Mouse (Mus musculus): Measurements from ENCODE around the gene Zfyve28. TPM values are rescaled to one million over a fixed set of nuclear protein-coding genes. Genes with fewer than 3 reads are reported as not detected.

Gene Zfyve28
- total and polyA plus RNA-seq, 2 experiments = 0.15 TPM; not detected in 1

DNA sequence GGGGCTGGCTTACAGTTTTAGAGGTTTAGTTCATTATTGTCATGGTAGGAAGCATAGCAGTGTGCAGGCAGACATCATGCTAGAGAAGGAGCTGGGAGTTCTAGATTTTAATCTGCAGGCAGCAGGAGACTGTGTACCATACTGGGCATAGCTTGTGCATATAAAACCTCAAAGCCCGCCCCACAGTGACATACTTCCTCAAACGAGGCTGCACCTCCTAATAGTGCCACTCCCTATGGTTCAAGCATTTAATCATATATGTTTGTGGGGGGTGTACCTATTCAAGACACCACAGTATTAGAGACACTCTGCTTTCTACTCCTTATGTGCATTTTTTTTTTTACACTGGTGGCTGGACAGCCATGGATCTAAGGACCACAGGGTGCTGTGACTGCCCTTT, 41.9 kb upstream of the Zfyve28 start:
- H3K79me2 ChIP-seq (ENCODE audit: control insufficient read depth, insufficient read depth, low read length) = no peaks in the 10 kb centered on the region
- H3K4me1 ChIP-seq (ENCODE audit: control insufficient read depth, insufficient read depth, low read length) = no peaks in the 10 kb centered on the region; the same call in 1 of the 2 replicates
- WGBS = 89% methylated on average over 2 of the region's 2 CpGs
- H3K27ac ChIP-seq (replicated peaks; ENCODE audit: insufficient read depth, low read depth, low read length) = no peak overlapping the region
- no peaks in the 10 kb centered on the region for H3K36me3 ChIP-seq (ENCODE audit: control insufficient read depth, insufficient read depth, low read length)
- TF ChIP-seq POLR2A (IDR thresholded peaks at IDR 0.05; ENCODE audit: extremely low read depth, insufficient read depth, low read length) (no peak), CTCF (IDR thresholded peaks at IDR 0.05; ENCODE audit: low read depth, low read length) (no peak)
- DNase-seq (ENCODE audit: extremely low read depth, low read depth, low spot score) = no peak
- peaks cover 3% of the 10 kb centered on the region; the same call in 1 of the 2 replicates for H3K27me3 ChIP-seq (ENCODE audit: control insufficient read depth, insufficient read depth, low read length)
- no peak overlapping the region for H3K4me3 ChIP-seq (ENCODE audit: insufficient read depth, low read depth, low read length)
- H3K9ac ChIP-seq (ENCODE audit: low read depth, low read length) = no peak overlapping the region

DNA sequence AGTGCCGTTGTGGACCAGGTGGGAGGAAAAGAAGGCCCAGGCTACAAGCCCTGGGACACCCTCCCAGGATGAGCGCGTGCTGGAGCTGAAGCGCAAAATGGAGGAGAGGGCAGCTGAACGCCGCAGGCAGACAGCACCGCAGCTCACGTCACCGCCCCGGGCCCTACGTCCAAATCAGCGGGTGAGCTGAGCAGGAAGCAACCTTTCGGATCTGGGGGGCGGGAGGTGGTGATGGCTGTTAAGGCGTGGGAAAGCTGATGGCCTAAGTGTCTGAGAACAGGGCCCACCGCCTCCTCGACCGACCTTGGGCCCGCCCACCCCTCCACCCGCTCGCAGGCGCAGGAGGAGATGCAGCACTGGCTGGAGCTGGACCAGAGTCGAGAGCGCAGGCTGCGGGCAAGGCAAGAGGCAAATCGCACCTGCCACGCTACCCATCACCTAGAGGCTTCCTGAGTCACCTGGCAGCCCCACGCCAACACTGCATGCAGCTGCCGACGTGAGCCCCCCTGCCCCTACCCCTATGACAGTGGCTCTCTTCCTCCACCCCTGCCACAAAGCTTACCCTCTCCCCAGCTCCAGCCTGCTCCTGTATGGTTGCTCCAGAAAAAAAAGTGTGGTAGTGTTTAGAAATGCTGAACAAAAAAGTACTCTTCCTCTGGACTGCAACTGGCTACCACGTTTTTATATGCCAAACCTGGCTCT, 38.8 kb upstream of the Zfyve28 start:
- no peak for DNase-seq (ENCODE audit: extremely low read depth, low read depth, low spot score)
- 36% methylated on average over 31 of the region's 31 CpGs for WGBS

DNA sequence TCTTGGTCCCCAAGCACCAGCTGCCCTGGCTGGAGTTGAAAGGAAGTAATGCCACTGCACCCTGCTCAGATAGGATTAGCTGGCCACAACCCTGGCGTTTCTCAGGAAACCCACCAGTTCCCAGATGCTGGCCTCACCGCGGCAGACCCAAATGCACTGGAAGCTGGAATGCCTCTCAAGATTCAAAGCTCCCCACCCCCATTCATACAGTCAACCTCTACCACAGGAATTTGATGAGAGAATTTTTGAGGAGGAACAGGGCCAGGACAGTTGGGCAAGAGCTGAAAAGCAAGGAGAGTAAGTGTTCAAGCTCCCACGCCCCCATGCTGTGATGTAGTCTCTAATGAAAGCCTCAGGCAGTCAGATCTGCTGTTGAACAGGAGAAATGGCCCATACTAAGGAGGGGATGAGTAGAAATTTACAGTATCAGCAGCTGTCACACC, 38.0 kb upstream of the Zfyve28 start:
- Histone ChIP-seq H3K9ac (ENCODE audit: low read depth, low read length) (no peak overlapping the region), H3K79me2 (ENCODE audit: control insufficient read depth, insufficient read depth, low read length) (no peaks in the 10 kb centered on the region), H3K27me3 (ENCODE audit: control insufficient read depth, insufficient read depth, low read length) (peaks cover 3% of the 10 kb centered on the region; the same call in 1 of the 2 replicates), H3K4me1 (ENCODE audit: control insufficient read depth, insufficient read depth, low read length) (no peaks in the 10 kb centered on the region), H3K4me3 (ENCODE audit: insufficient read depth, low read depth, low read length) (no peak overlapping the region), H3K36me3 (ENCODE audit: control insufficient read depth, insufficient read depth, low read length) (no peaks in the 10 kb centered on the region), H3K27ac (replicated peaks; ENCODE audit: insufficient read depth, low read depth, low read length) (no peak overlapping the region)
- TF ChIP-seq POLR2A (IDR thresholded peaks at IDR 0.05; ENCODE audit: extremely low read depth, insufficient read depth, low read length) = no peak
- no peak for TF ChIP-seq CTCF (IDR thresholded peaks at IDR 0.05; ENCODE audit: low read depth, low read length)
- no peak for DNase-seq (ENCODE audit: extremely low read depth, low read depth, low spot score)
- WGBS = 60% methylated on average over 4 of the region's 4 CpGs

More for the DNA sequence above, 38.8 kb upstream of the Zfyve28 start:
- Histone ChIP-seq H3K79me2 (ENCODE audit: control insufficient read depth, insufficient read depth, low read length) (no peaks in the 10 kb centered on the region), H3K27ac (replicated peaks; ENCODE audit: insufficient read depth, low read depth, low read length) (no peak overlapping the region), H3K27me3 (ENCODE audit: control insufficient read depth, insufficient read depth, low read length) (peaks cover 3% of the 10 kb centered on the region; the same call in 1 of the 2 replicates), H3K9ac (ENCODE audit: low read depth, low read length) (no peak overlapping the region), H3K36me3 (ENCODE audit: control insufficient read depth, insufficient read depth, low read length) (no peaks in the 10 kb centered on the region), H3K4me3 (ENCODE audit: insufficient read depth, low read depth, low read length) (peak overlapping the region; percentile 1; the same call in 1 of the 2 replicates), H3K4me1 (ENCODE audit: control insufficient read depth, insufficient read depth, low read length) (no peaks in the 10 kb centered on the region)
- TF ChIP-seq CTCF (IDR thresholded peaks at IDR 0.05; ENCODE audit: low read depth, low read length) (no peak), POLR2A (IDR thresholded peaks at IDR 0.05; ENCODE audit: extremely low read depth, insufficient read depth, low read length) (no peak)

DNA sequence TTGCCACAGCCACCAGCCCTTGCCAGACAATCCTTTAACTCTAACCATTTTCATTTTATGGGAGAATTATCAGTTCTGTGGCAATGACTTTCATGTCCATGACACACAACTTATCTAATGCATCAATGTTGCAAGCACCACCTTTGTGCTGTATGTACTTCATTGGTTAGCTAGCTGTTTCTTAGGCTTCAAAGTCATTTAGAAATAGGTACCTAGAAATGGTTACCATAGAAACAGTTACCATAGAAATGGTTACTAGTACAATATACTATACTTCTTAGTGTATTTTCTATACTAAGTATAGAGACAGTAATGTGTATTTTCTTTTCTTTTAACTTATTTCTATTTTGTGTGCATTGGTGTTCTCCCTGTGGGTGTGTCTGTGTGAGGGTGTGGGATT, 37.0 kb upstream of the Zfyve28 start:
- no peaks in the 10 kb centered on the region for H3K79me2 ChIP-seq (ENCODE audit: control insufficient read depth, insufficient read depth, low read length)
- H3K9ac ChIP-seq (ENCODE audit: low read depth, low read length) = no peak overlapping the region
- DNase-seq (ENCODE audit: extremely low read depth, low read depth, low spot score) = no peak
- H3K27ac ChIP-seq (replicated peaks; ENCODE audit: insufficient read depth, low read depth, low read length) = no peak overlapping the region
- peaks cover 3% of the 10 kb centered on the region; the same call in 1 of the 2 replicates for H3K27me3 ChIP-seq (ENCODE audit: control insufficient read depth, insufficient read depth, low read length)
- H3K4me1 ChIP-seq (ENCODE audit: control insufficient read depth, insufficient read depth, low read length) = no peaks in the 10 kb centered on the region
- no peak for TF ChIP-seq CTCF (IDR thresholded peaks at IDR 0.05; ENCODE audit: low read depth, low read length)
- TF ChIP-seq POLR2A (IDR thresholded peaks at IDR 0.05; ENCODE audit: extremely low read depth, insufficient read depth, low read length) = no peak
- H3K4me3 ChIP-seq (ENCODE audit: insufficient read depth, low read depth, low read length) = no peak overlapping the region
- no peaks in the 10 kb centered on the region for H3K36me3 ChIP-seq (ENCODE audit: control insufficient read depth, insufficient read depth, low read length)

DNA sequence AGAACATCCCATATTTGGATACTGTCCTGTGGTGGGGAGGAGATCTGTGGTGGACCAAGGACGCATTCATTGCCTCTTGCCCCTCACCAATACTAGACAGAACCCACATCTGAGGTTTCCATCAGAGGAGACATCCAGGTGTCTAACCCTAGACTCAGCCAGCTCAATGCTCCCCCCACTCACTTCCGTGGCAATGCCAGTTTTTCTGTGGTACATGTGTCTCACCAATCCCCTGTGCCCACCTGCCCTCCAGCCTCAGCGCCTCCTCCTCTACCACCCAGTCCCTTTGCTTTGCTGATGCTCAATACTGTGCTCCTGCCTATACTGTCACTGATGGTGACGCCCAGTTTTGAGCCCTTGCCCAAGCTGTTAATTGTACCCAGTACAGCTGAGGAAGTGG, 33.0 kb upstream of the Zfyve28 start:
- no peak overlapping the region for H3K9ac ChIP-seq (ENCODE audit: low read depth, low read length)
- no peaks in the 10 kb centered on the region for H3K27me3 ChIP-seq (ENCODE audit: control insufficient read depth, insufficient read depth, low read length)
- peaks cover 6% of the 10 kb centered on the region; the same call in 1 of the 2 replicates for H3K4me1 ChIP-seq (ENCODE audit: control insufficient read depth, insufficient read depth, low read length)
- no peak overlapping the region for H3K27ac ChIP-seq (replicated peaks; ENCODE audit: insufficient read depth, low read depth, low read length)
- no peaks in the 10 kb centered on the region for H3K79me2 ChIP-seq (ENCODE audit: control insufficient read depth, insufficient read depth, low read length)
- TF ChIP-seq POLR2A (IDR thresholded peaks at IDR 0.05; ENCODE audit: extremely low read depth, insufficient read depth, low read length) = no peak
- no peak for TF ChIP-seq CTCF (IDR thresholded peaks at IDR 0.05; ENCODE audit: low read depth, low read length)
- no peak for DNase-seq (ENCODE audit: extremely low read depth, low read depth, low spot score)
- no peaks in the 10 kb centered on the region for H3K36me3 ChIP-seq (ENCODE audit: control insufficient read depth, insufficient read depth, low read length)
- WGBS = 96% methylated on average over 4 of the region's 4 CpGs
- H3K4me3 ChIP-seq (ENCODE audit: insufficient read depth, low read depth, low read length) = no peak overlapping the region

DNA sequence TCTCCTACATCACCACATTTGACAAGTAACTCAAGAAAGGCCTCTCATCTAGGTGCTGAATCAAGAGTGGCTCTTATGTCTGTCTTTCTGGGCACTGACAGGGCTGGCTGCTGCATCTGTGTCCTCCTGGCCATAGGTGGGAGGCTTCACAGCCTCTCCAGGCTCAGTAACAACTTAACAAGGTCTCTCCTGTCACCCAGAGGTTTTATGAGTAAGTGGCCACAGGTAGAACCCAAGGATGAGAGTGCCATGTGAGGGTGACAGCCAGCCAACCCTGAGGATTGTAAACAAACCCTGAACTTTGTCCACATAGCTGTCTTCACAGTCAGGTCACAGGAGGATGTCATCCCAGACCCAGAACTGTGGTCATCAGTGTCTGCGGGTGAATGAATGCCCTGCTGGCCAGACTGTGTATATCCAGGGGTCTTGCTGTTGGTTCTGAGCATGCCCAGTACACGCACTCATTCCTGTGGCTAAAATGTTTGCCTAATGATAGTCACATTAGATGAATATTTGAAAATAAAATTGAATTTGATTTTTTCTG, 31.3 kb upstream of the Zfyve28 start:
- peak overlapping the region; percentile 14; the same call in 1 of the 2 replicates for H3K27ac ChIP-seq (replicated peaks; ENCODE audit: insufficient read depth, low read depth, low read length)

More for the DNA sequence above, 31.3 kb upstream of the Zfyve28 start:
- Histone ChIP-seq H3K36me3 (ENCODE audit: control insufficient read depth, insufficient read depth, low read length) (no peaks in the 10 kb centered on the region), H3K79me2 (ENCODE audit: control insufficient read depth, insufficient read depth, low read length) (no peaks in the 10 kb centered on the region), H3K4me1 (ENCODE audit: control insufficient read depth, insufficient read depth, low read length) (peaks cover 6% of the 10 kb centered on the region; the same call in 1 of the 2 replicates), H3K27me3 (ENCODE audit: control insufficient read depth, insufficient read depth, low read length) (no peaks in the 10 kb centered on the region), H3K9ac (ENCODE audit: low read depth, low read length) (no peak overlapping the region), H3K4me3 (ENCODE audit: insufficient read depth, low read depth, low read length) (no peak overlapping the region)
- peak; percentile 54 for TF ChIP-seq CTCF (IDR thresholded peaks at IDR 0.05; ENCODE audit: low read depth, low read length)
- TF ChIP-seq POLR2A (IDR thresholded peaks at IDR 0.05; ENCODE audit: extremely low read depth, insufficient read depth, low read length) = no peak
- 27% methylated on average over 2 of the region's 2 CpGs for WGBS
- DNase-seq (ENCODE audit: extremely low read depth, low read depth, low spot score) = peak; percentile 92
